Mouse (Mus musculus): ENCODE data around the gene Fbxo36. TPM values are rescaled to one million over a fixed set of nuclear protein-coding genes. Genes with fewer than 3 reads are reported as not detected.
A peak's percentile ranks its signal among the peaks of the same experiment; 100 is the strongest.

Gene Fbxo36
- 9.1 and 9.8 TPM in 2 replicates for polyA plus RNA-seq (2015; fragmentation: Nextera tagmentation; extraction: Ambion mirVana)

DNA sequence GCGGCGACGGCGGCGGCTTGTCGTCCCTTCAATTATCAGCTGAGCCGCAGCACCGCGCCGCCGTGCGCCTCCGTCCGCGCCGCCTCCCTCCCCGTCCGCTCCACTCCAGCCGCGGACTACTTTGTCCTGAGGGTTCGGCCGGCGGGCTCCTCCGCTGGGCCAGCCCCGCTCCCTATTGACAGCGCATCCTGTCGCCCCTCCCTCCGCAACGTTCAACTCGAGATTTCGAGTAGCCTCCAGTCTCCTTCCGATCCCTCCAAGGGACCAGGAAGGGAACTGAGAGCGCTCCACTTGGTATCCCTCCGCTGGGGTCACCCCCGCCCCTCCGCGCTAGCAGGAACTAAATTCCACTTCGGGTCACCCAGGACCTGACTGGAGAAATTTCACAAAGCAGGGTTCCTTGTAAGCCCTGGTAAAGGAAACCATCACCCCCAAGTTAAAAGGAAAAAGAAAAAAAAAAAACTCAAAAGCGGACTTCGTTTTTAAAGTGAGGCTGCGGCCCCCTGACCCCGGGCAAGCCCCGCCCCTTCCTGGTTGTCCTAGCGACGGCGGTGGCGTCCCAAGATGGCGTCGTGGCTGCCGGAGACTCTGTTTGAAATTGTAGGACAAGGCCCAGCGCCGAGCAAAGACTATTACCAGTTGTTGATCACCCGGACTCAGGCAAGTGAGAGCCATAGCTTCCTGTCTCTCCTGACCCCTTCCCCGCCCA is at the start of gene Fbxo36:
Gene Fbxo36, plus strand, starts transcription at position 533 of the 709 bp plus-strand sequence.
- peak within 1 kb of the TSS; percentile 99 for H3K27ac ChIP-seq (ENCODE audit: low read length)
- H3K4me3 ChIP-seq (replicated peaks; ENCODE audit: low read length): peak within 1 kb of the TSS; percentile 94
- under 1% methylated on average over 51 of the region's 54 CpGs for WGBS
- no peaks in the 10 kb centered on the region for H3K27me3 ChIP-seq (ENCODE audit: control insufficient read depth, insufficient read depth, low read length)
- H3K9me3 ChIP-seq (replicated peaks; ENCODE audit: control insufficient read depth, low read length): no peaks in the 10 kb centered on the region
- no peaks in the 10 kb centered on the region for H3K36me3 ChIP-seq (ENCODE audit: control insufficient read depth, insufficient read depth, low read length)
- H3K4me2 ChIP-seq (ENCODE audit: low read depth, low read length): peak within 1 kb of the TSS; percentile 83
- no peaks in the 10 kb centered on the region; the same call in 1 of the 2 replicates for H3K4me1 ChIP-seq (ENCODE audit: control insufficient read depth, insufficient read depth, low read length)
- peak; percentile 91 for ATAC-seq (ENCODE audit: insufficient read depth, low FRiP score)
- H3K9ac ChIP-seq (ENCODE audit: low read length): peak within 1 kb of the TSS; percentile 99

GRCm38 (mm10) chr1:84791393-84791792 is 48.2 kb upstream of the Fbxo36 start:
- H3K4me1 ChIP-seq (ENCODE audit: control insufficient read depth, insufficient read depth, low read length): no peaks in the 10 kb centered on the region
- no peak overlapping the region for H3K4me2 ChIP-seq (ENCODE audit: low read depth, low read length)
- 85% methylated on average over 2 of the region's 2 CpGs for WGBS
- H3K4me3 ChIP-seq (replicated peaks; ENCODE audit: low read length): no peak overlapping the region
- ATAC-seq (ENCODE audit: insufficient read depth, low FRiP score): no peak
- H3K27ac ChIP-seq (ENCODE audit: low read length): no peak overlapping the region
- H3K9me3 ChIP-seq (replicated peaks; ENCODE audit: control insufficient read depth, low read length): no peaks in the 10 kb centered on the region
- no peak overlapping the region for H3K9ac ChIP-seq (ENCODE audit: low read length)
- no peaks in the 10 kb centered on the region for H3K27me3 ChIP-seq (ENCODE audit: control insufficient read depth, insufficient read depth, low read length)
- H3K36me3 ChIP-seq (ENCODE audit: control insufficient read depth, insufficient read depth, low read length): peaks cover 20% of the 10 kb centered on the region

DNA sequence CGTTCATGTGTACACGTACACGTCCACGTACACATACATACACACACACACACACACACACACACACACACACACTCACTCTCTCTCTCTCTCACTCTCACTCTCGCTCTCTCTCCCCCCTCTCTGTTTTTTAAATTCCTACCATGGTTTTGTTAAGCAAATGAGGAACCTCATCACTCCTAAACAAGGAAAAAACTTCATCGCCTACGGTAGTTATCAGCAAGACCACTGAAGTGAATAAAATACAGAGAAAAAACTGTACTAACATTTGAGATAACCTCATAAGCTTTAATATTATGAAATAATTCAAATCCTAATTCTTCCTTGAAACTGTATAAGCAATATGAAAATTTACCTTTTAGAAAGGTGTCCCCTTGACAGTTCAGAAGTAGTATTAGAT is 44.3 kb upstream of the Fbxo36 start:
- Histone ChIP-seq H3K4me2 (ENCODE audit: low read depth, low read length) (no peak overlapping the region), H3K4me1 (ENCODE audit: control insufficient read depth, insufficient read depth, low read length) (no peaks in the 10 kb centered on the region), H3K27ac (ENCODE audit: low read length) (no peak overlapping the region), H3K27me3 (ENCODE audit: control insufficient read depth, insufficient read depth, low read length) (no peaks in the 10 kb centered on the region), H3K9me3 (replicated peaks; ENCODE audit: control insufficient read depth, low read length) (no peaks in the 10 kb centered on the region), H3K9ac (ENCODE audit: low read length) (no peak overlapping the region), H3K36me3 (ENCODE audit: control insufficient read depth, insufficient read depth, low read length) (peaks cover 9% of the 10 kb centered on the region; the same call in 1 of the 2 replicates), H3K4me3 (replicated peaks; ENCODE audit: low read length) (no peak overlapping the region)
- WGBS: 94% methylated on average over 7 of the region's 7 CpGs
- no peak for ATAC-seq (ENCODE audit: insufficient read depth, low FRiP score)

- Histone ChIP-seq H3K4me1 (ENCODE audit: control insufficient read depth, insufficient read depth, low read length) (peaks cover 2% of the 10 kb centered on the region; the same call in 1 of the 2 replicates), H3K36me3 (ENCODE audit: control insufficient read depth, insufficient read depth, low read length) (0 out of 2 replicates have a peak, but pooled peaks cover under 1% of the 10 kb centered on the region), H3K4me3 (replicated peaks; ENCODE audit: low read length) (no peak overlapping the region), H3K9me3 (replicated peaks; ENCODE audit: control insufficient read depth, low read length) (no peaks in the 10 kb centered on the region), H3K4me2 (ENCODE audit: low read depth, low read length) (no peak overlapping the region), H3K9ac (ENCODE audit: low read length) (no peak overlapping the region), H3K27ac (ENCODE audit: low read length) (no peak overlapping the region), H3K27me3 (ENCODE audit: control insufficient read depth, insufficient read depth, low read length) (no peaks in the 10 kb centered on the region)
- ATAC-seq (ENCODE audit: insufficient read depth, low FRiP score): no peak
Measured at GRCm38 (mm10) chr1:84799166-84799565, 40.5 kb upstream of the Fbxo36 start.

DNA sequence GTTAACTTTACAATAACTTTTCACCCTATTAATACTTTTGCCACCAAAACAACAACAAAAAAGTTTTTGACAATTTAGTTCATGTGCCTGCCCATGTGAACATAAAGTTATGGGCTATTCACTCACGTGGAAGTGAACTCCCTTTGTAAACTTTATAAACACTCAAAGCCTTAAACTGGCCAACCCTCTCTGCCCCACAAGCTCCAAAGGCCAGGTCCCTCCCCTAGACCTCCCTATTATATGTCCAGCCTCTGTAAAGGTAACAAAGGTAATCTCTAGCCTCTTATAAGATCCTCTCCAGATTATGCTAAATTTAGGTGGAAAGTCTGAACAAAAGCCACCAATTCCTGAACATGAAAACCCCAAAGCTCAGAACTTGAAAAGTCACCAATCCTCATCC is 35.9 kb upstream of the Fbxo36 start:
- no peaks in the 10 kb centered on the region for H3K27me3 ChIP-seq (ENCODE audit: control insufficient read depth, insufficient read depth, low read length)

GRCm38 (mm10) chr1:84817596-84817995 is 22.0 kb upstream of the Fbxo36 start:
- no peaks in the 10 kb centered on the region for H3K4me1 ChIP-seq (ENCODE audit: control insufficient read depth, insufficient read depth, low read length)
- no peaks in the 10 kb centered on the region; the same call in 1 of the 2 replicates for H3K9me3 ChIP-seq (replicated peaks; ENCODE audit: control insufficient read depth, low read length)
- no peak overlapping the region for H3K4me2 ChIP-seq (ENCODE audit: low read depth, low read length)
- peaks cover 6% of the 10 kb centered on the region; the same call in 1 of the 2 replicates for H3K36me3 ChIP-seq (ENCODE audit: control insufficient read depth, insufficient read depth, low read length)
- no peak overlapping the region for H3K9ac ChIP-seq (ENCODE audit: low read length)
- WGBS: 76% methylated on average over 1 of the region's 1 CpGs
- H3K4me3 ChIP-seq (replicated peaks; ENCODE audit: low read length): no peak overlapping the region
- ATAC-seq (ENCODE audit: insufficient read depth, low FRiP score): no peak
- no peak overlapping the region for H3K27ac ChIP-seq (ENCODE audit: low read length)
- no peaks in the 10 kb centered on the region for H3K27me3 ChIP-seq (ENCODE audit: control insufficient read depth, insufficient read depth, low read length)

More for the DNA sequence above, 35.9 kb upstream of the Fbxo36 start:
- no peak; the same call in 1 of the 2 replicates for ATAC-seq (ENCODE audit: insufficient read depth, low FRiP score)
- Histone ChIP-seq H3K9ac (ENCODE audit: low read length) (no peak overlapping the region), H3K27ac (ENCODE audit: low read length) (no peak overlapping the region), H3K4me1 (ENCODE audit: control insufficient read depth, insufficient read depth, low read length) (peaks cover 4% of the 10 kb centered on the region; the same call in 1 of the 2 replicates), H3K4me3 (replicated peaks; ENCODE audit: low read length) (no peak overlapping the region), H3K4me2 (ENCODE audit: low read depth, low read length) (no peak overlapping the region), H3K9me3 (replicated peaks; ENCODE audit: control insufficient read depth, low read length) (no peaks in the 10 kb centered on the region), H3K36me3 (ENCODE audit: control insufficient read depth, insufficient read depth, low read length) (no peaks in the 10 kb centered on the region)
- 49% methylated on average over 1 of the region's 1 CpGs for whole genome bisulfite sequencing

DNA sequence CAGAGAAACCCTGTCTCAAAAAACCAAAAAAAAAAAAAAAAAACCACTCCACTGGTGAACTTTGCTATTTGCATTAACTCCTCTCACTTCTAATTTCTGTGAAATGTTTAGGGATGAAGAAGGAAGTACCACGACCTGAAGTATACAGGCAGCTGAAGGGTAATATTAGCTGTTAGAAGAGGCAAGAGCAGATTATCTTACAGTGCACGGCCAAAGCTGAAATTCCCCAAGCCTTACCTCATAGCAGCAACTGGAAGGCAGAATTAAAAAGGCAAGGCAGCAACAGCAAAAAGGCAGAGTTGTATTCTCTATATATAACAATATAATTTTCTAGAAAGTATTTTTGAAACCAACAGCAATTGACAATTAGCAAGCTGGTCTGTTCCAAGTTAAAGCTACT is 14.6 kb upstream of the Fbxo36 start:
- Histone ChIP-seq H3K36me3 (ENCODE audit: control insufficient read depth, insufficient read depth, low read length) (no peaks in the 10 kb centered on the region), H3K4me3 (replicated peaks; ENCODE audit: low read length) (no peak overlapping the region), H3K27me3 (ENCODE audit: control insufficient read depth, insufficient read depth, low read length) (no peaks in the 10 kb centered on the region), H3K27ac (ENCODE audit: low read length) (no peak overlapping the region), H3K4me1 (ENCODE audit: control insufficient read depth, insufficient read depth, low read length) (no peaks in the 10 kb centered on the region), H3K4me2 (ENCODE audit: low read depth, low read length) (no peak overlapping the region), H3K9ac (ENCODE audit: low read length) (no peak overlapping the region), H3K9me3 (replicated peaks; ENCODE audit: control insufficient read depth, low read length) (no peaks in the 10 kb centered on the region)
- 51% methylated on average over 2 of the region's 2 CpGs for WGBS
- no peak for ATAC-seq (ENCODE audit: insufficient read depth, low FRiP score)

DNA sequence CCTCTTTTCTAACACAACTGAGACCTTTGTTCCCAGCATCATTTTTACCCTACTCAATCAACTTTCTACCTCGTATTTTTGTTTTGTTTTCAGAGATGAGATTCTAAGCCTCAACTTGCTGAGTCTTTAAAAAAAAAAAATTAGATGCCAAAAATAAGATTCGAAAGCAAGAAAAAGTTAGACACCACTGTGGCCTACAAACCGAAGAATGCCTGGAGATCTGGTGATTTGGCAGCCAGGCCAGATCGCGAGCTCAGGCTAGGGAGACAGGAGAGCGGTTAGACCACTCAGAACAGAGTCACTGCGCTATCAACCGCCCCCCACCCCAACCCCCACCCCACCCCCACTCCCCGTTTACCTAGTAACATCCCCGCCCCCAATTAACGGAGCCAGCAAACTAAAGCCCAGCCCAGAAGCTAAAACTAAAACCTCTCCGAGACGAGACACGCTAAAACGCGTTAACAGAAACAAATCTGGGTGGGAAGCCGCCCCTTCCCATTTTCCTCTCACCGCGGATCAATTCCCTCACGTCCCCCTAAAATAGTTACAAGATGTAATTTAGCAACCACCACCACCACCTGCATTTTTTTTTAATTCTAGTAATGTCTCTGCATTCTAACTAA is 2.0 kb upstream of the Fbxo36 start:
- Histone ChIP-seq H3K4me3 (replicated peaks; ENCODE audit: low read length) (peak overlapping the region; percentile 94), H3K4me2 (ENCODE audit: low read depth, low read length) (peak overlapping the region; percentile 83), H3K4me1 (ENCODE audit: control insufficient read depth, insufficient read depth, low read length) (no peaks in the 10 kb centered on the region; the same call in 1 of the 2 replicates), H3K27ac (ENCODE audit: low read length) (peak overlapping the region; percentile 99; the same call in 1 of the 2 replicates), H3K9me3 (replicated peaks; ENCODE audit: control insufficient read depth, low read length) (no peaks in the 10 kb centered on the region), H3K9ac (ENCODE audit: low read length) (peak overlapping the region; percentile 99), H3K27me3 (ENCODE audit: control insufficient read depth, insufficient read depth, low read length) (no peaks in the 10 kb centered on the region), H3K36me3 (ENCODE audit: control insufficient read depth, insufficient read depth, low read length) (no peaks in the 10 kb centered on the region)
- ATAC-seq (ENCODE audit: insufficient read depth, low FRiP score): no peak
- 3% methylated on average over 20 of the region's 20 CpGs for WGBS

DNA sequence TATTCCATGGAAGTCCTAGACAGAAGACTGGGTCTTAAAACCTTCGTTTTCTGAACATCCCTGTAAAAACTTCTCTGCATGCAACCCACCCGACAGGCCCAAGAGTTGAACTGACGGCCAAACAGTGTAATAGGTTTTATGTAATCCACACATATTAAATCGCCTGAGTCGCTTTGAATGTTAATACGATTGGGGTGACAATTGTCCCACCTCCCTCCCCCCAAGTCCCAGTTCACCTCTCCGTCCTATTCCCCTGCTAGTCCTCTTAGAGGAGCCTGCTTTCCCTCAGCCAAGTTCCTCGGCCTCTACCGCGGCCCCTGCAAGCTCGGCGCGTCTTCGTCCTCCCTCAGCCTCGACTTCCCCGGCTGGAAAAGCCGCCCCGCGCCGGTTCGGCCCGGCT is 1.5 kb upstream of the Fbxo36 start:
- Histone ChIP-seq H3K9ac (ENCODE audit: low read length) (peak overlapping the region; percentile 99), H3K9me3 (replicated peaks; ENCODE audit: control insufficient read depth, low read length) (no peaks in the 10 kb centered on the region), H3K27me3 (ENCODE audit: control insufficient read depth, insufficient read depth, low read length) (no peaks in the 10 kb centered on the region), H3K27ac (ENCODE audit: low read length) (peak overlapping the region; percentile 99), H3K4me3 (replicated peaks; ENCODE audit: low read length) (peak overlapping the region; percentile 94), H3K36me3 (ENCODE audit: control insufficient read depth, insufficient read depth, low read length) (no peaks in the 10 kb centered on the region), H3K4me2 (ENCODE audit: low read depth, low read length) (peak overlapping the region; percentile 83), H3K4me1 (ENCODE audit: control insufficient read depth, insufficient read depth, low read length) (no peaks in the 10 kb centered on the region; the same call in 1 of the 2 replicates)
- no peak for ATAC-seq (ENCODE audit: insufficient read depth, low FRiP score)
- WGBS: under 1% methylated on average over 22 of the region's 22 CpGs

All from stomach, embryonic 16.5 days (tissue).